Mouse (Mus musculus) heart, postnatal 14 days (tissue): ENCODE measurements around the gene Hyou1. TPM values are rescaled to one million over a fixed set of nuclear protein-coding genes. Genes with fewer than 3 reads are reported as not detected.
"Not testable (repeated sequence)": the region's sequence is repeated elsewhere in the genome, so short reads cannot be mapped to it uniquely, and the experiment has no call there.

ENCODE experiments used
- DNase-seq, 2 experiments: peaks; one replicate each; pipeline ENCODE4 v3.0.0; 2021 to 2022
- intact Hi-C: fragments of 180-260 bp; cut with DNase I; formaldehyde crosslinking; loops from one replicate; pipeline ENCODE4 v1.15.1; 2025
- total RNA-seq, 2 experiments: library from RNA; stranded (reverse); gene quantifications; 2 replicates each; pipeline ENCODE4 v1.2.3; 2021

The Hyou1 gene
- total RNA-seq, 2 experiments from 2014 or later, result 38.9 to 52.1 TPM

DNA sequence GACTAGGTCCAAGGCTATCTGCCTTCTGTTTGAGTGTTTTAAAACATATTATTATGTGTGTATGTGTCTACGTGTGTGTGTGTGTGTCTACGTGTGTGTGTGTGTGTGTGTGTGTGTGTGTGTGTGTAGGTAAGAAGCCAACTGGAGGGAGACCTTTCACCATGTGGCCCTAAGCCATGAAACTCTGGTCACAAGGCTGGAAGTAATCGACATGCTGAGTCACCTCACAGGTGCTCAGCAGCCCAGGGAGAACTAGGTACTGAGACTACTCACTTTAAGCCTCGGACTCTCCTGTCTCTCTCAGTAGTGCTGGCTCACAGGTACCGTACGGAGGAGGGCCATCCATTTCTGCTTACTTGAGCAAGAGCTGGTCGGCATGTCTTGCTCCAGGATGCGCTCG is 32.1 kb upstream of the Hyou1 start:
- DNase-seq, result no peak
- intact Hi-C loops, result no loop called here

DNA sequence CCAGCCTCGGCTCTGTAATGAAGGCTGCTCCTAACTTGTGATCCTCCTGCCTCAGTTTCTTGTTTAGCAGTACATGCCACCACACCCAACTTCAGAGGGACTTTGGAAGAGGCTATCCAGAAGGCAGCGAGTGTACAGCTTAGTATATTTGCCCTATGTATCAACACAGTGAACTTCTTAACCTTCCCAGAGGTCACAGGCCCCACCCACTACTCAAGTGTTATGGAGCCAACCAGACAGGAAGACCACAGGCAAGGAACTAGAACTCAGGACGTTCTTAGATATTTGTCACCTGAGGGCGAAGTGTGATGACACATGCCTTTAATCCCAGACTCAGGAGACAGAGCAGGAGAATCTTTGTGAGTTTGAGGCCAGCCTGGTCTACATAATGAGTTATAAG is 31.7 kb upstream of the Hyou1 start:
- DNase-seq, result no peak
- intact Hi-C loops, result no loop called here

GRCm38 (mm10) chr9:44348546-44348945 is 30.7 kb upstream of the Hyou1 start:
- no peak for DNase-seq
- intact Hi-C loops, result no loop called here

- intact Hi-C loops, result no loop called here
- DNase-seq, result no peak
These were observed 27.9 kb upstream of the Hyou1 start for GRCm38 (mm10) chr9:44351396-44351795.

GRCm38 (mm10) chr9:44352337-44352736 is 27.0 kb upstream of the Hyou1 start:
- intact Hi-C loops, result no loop called here
- DNase-seq, result no peak

DNA sequence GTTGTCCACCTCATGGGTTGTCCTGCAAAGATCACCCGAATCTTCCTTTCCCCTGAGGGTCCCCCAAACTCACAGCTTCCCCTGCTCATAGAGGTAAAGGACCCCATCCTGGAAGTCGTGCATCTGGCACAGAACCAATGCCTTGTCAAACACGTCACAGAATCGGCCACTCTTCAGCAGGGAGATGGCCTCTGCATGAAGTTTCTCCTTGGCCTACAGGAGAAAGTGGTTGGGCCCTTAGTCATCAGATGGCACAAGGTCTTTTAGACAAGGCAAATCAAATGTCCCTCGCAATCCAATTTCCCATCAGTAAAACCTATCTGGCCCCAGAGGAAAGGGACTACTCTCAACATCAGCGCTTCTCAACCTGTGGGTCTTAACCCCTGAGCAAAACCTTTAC is 26.1 kb upstream of the Hyou1 start:
- intact Hi-C loops, result no loop called here
- DNase-seq, result no peak

- intact Hi-C loops, result no loop called here
These were observed 22.1 kb upstream of the Hyou1 start for GRCm38 (mm10) chr9:44357207-44357606.

DNA sequence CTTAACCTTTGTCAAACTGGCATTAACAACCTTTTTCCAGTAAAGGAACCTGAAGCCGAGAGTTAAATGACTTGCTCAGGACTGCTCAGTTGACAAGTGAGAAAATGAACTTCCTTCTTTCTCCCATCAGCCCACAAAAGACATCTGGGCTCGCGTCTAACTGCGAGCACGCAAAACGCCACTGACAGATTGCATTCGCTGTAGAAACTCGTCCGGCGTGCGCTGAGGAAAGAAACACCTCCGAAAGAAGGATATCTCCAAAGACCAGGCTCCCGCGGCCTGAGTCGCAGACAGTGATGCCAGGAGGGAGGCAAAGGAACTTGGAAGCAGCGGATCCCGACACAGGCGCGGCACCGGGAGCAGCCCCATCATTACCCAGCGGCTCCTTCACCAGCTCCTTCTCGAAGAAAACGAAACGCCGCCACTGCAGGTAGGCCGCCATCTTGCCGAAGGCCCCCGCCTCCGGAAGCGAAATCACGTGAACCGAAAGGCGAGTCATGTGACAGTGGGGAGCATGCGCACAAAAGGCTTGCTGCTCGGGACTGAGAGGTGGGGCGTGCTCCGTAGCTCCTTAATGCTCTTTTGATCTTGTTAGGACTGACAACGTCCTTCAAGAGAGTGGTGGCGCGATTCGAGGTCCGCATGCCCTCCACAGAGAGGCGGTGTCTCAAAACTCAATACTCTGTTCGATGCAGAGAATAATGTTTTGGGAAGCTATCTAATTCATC is 17.9 kb upstream of the Hyou1 start, which contains the start of gene Vps11:
TSS of gene Vps11 (minus strand) at position 481 of the 728 bp plus-strand sequence.
- intact Hi-C loops, result no loop called here
- peak; percentile 93 to 96 for DNase-seq

More at GRCm38 (mm10) chr9:44357207-44357606, 22.1 kb upstream of the Hyou1 start:
- no peak for DNase-seq

DNA sequence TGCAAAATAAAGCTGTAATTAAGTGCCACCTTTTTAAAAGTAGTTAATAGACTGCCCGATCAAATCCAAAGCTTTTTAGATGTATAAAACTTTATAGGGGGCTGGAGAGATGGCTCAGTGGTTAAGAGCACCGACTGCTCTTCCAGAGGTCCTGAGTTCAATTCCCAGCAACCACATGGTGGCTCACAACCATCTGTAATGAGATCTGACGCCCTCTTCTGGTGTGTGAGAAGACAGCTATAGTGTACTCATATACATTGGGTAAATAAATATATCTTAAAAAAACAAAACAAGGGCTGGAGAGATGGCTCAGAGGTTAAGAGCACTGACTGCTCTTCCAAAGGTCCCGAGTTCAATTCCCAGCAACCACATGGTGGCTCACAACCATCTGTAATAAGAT is 17.4 kb upstream of the Hyou1 start:
- DNase-seq, intact Hi-C loops: not testable (repeated sequence)

DNA sequence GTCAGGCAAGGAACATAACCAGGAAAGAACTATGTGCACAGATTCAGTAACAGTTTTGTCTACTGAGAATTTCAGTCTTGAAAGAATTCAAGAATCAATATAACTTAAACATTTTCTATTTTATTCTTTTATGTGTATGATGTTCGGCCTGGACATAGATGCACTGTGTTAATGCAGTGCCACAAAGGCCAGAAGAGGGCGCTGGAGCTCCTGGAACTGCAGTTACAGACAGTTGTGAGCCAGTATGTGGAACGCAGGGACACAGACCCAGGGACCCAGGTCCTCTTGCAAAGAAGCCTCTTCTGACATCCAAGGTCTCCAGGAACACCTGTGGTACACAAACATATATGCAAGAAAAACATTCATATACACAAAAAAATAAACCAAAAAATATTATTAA is 14.8 kb upstream of the Hyou1 start:
- intact Hi-C loops, result no loop called here
- DNase-seq, result no peak

DNA sequence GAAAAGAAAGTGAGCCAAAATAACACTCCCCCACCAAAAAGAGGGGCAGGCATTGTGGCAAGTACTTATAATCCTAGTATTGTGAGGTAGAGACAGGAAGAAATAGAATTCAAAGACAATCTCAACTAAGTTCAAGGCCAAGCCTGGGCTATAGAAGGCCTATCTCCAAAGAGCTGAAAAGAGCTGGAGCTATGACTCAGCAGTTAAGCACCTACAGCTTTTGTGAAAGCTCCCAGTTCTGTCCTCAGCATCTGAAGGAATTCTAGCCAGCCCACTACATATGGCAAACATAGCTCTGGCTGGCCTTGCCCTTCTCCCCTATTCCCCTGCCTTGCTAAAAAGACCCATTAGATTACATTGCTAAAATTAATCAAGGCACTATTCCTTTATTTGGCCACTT is 5.9 kb upstream of the Hyou1 start:
- no peak for DNase-seq
- intact Hi-C loops, result no loop called here

DNA sequence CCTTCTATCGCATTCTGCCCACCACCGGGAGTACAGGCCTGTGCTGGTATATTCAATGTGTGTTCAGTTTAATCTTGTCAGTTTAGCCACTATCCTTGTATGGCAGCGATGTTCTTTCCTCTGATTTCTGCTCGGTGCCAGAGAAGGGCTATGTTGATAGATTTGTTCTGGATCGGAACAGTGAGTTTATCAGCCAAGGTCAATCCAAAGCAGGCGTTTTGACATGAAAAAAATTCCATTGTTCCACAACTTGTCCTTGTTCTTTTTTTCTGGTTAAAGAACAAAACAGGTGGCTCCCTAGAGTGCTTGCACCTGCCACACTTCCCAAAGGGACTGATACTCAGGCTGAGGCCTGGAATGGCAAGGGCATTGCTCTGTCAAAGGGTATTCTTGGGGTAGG is 3.1 kb upstream of the Hyou1 start:
- DNase-seq, result no peak
- intact Hi-C loops, result no loop called here

- intact Hi-C loops, result not testable (repeated sequence)
These were observed 2.0 kb upstream of the Hyou1 start for GRCm38 (mm10) chr9:44377335-44377734.

GRCm38 (mm10) chr9:44378153-44378730 is 1.0 kb upstream of the Hyou1 start:
- intact Hi-C loops, result no loop called here
- no peak for DNase-seq

More at GRCm38 (mm10) chr9:44377335-44377734, 2.0 kb upstream of the Hyou1 start:
- not testable (repeated sequence) for DNase-seq

- intact Hi-C loops, result loop anchor here (10.0 kb wide), 1 partner anchor 395 kb away; no protein-coding TSS in a partner anchor
- DNase-seq, result no peak
These were observed 572 bp downstream of the Hyou1 start for GRCm38 (mm10) chr9:44379862-44380261.

GRCm38 (mm10) chr9:44384596-44384995 is 5.3 kb downstream of the Hyou1 start:
- no peak for DNase-seq
- intact Hi-C loops, result loop anchor here (10.0 kb wide), 1 partner anchor 400 kb away; no protein-coding TSS in a partner anchor

- intact Hi-C loops, result loop anchor here (10.0 kb wide), 1 partner anchor 402 kb away; no protein-coding TSS in a partner anchor
- no peak for DNase-seq
These were observed 7.9 kb downstream of the Hyou1 start for GRCm38 (mm10) chr9:44387221-44387620.

DNA sequence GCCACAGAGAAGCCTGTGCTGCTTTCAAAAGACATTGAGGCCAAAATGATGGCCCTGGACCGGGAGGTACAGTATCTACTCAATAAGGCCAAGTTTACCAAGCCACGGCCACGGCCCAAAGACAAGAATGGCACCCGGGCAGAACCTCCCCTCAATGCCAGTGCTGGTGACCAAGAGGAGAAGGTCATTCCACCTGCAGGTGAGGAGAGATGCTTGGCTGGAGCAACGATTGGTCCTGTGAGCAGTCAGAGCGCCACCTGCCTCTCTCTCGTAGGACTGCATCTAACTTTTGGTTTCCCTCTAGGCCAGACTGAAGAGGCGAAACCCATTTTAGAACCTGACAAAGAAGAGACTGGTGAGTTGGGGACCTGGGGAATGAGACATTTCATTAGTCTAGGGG is 10.0 kb downstream of the Hyou1 start:
- DNase-seq, result peak; percentile 41 to 57
- intact Hi-C loops, result loop anchor here (10.0 kb wide), 1 partner anchor 404 kb away; no protein-coding TSS in a partner anchor

GRCm38 (mm10) chr9:44391466-44391865 is 12.2 kb downstream of the Hyou1 start:
- intact Hi-C loops, result loop anchor here (2.0 to 5.0 kb wide), 2 partner anchors 153 to 264 kb away; no protein-coding TSS in a partner anchor
- peak; percentile 76 to 83 for DNase-seq

DNA sequence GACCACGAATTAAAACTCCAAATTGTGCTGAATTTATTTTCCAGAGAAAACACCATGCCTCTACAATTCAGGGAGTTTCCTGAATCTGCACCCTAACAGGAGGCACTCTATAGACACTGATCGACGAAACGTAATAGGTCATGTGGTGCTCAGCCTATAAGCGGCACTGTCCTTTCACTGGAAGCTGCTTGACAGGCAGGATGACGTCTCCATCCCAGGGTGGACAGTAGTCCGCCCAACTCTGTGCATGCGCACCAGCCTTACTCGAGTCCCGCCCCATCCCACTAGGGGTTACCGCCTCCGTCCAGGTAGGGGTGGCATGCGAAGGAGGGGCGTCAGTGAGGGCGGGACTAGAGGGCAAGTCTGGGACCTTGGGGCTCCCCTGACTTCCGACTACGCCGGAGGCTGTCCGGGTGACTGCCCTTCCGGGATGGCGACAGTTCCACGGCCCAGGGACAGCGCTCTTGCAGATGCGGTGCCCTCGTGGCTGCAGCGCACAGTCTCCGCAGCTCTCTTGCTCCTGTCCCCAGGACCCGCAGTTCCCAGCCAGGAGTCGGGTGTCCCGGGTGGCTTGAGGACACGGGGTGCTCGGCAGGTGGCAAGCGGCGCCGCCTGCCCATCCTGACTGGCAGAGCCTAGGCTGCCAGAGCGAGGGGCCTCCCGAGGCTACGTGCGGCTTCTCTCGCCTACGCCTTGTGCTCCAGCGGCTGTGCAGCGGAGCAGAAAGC is 17.6 kb downstream of the Hyou1 start, which contains the start of gene Slc37a4:
TSS of gene Slc37a4 (plus strand) at position 169 of the 728 bp plus-strand sequence.
- DNase-seq, result peak; percentile 90 to 91
- intact Hi-C loops, result no loop called here

DNA sequence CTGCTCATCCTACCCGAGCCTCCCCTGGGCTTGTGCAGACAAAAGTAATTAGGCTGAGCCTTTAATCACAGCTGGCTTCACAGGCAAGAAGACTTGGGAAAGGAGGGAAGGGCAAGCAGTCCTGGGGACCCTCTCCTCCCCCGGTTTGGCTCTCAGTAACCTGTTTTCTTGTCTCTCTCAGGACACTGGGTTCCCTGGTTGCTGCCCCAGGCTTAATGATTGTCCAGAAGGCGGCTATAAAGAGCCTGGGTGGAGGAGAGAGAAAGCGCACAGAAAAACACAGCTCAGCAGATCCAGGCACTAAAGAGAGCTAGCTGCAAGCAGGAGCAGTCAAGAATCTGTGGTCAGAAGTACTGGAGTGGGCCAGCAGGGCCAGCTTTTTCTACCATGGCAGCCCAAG is 18.8 kb downstream of the Hyou1 start:
- no peak for DNase-seq

More for the DNA sequence above, 18.8 kb downstream of the Hyou1 start:
- intact Hi-C loops, result no loop called here
